Mouse (Mus musculus) erythroblast, embryonic 14.5 days (primary cell): ENCODE data around the gene Bfsp1.

Source experiments
- GATA1 ChIP-seq: IDR thresholded peaks from 2 replicates; pipeline ENCODE4 v1.6.1; 2012; ENCODE audit warnings: low read length, inconsistent platforms, mixed read lengths
- TAL1 ChIP-seq: IDR thresholded peaks from 3 replicates; pipeline ENCODE4 v1.6.1; 2012; ENCODE audit warnings: low read length, inconsistent platforms, mixed read lengths

GRCm38 (mm10) chr2:143853447-143853846 lies 9.5 kb downstream of the Bfsp1 start:
- TF ChIP-seq GATA1 (no peak), TAL1 (no peak)
